21 mouse cellular contexts compared by ENCODE assay signal in genomic region chr15:32494899-32495298, GRCm38 (mm10).
"Had no signal": no experiment of that assay in that cellular context is flagged by ENCODE, and none has a peak within 500 bp of the region (broad histone marks: within the 10 kb centered on the region; RNA-seq: fewer than 3 reads in every experiment).

No protein-coding gene starts in this region.

- H3K9me3 ChIP-seq: kidney, embryonic 15.5 days; midbrain, embryonic 10.5 days; neural tube, embryonic 12.5 days; neural tube, embryonic 15.5 days; stomach, embryonic 15.5 days had no signal

- H3K27me3 ChIP-seq: kidney, embryonic 15.5 days; neural tube, embryonic 12.5 days; neural tube, embryonic 15.5 days; stomach, embryonic 15.5 days had no signal

- H3K27ac ChIP-seq: kidney, embryonic 15.5 days; left cerebral cortex, adult 2 months; liver, embryonic 14.5 days; macrophage; midbrain, embryonic 10.5 days; neural tube, embryonic 12.5 days; neural tube, embryonic 15.5 days; stomach, embryonic 15.5 days had no signal

- DNase-seq: kidney, adult 11 months; kidney, adult 8-10 months; kidney, postnatal 10 days; kidney, postnatal 36 days; layer of hippocampus, postnatal 36 days; liver, postnatal 0 days; lung, postnatal 10 days; midbrain, embryonic 14.5 days; retina, postnatal 1 day; right cerebral cortex, postnatal 25 days; spleen, adult 18-20 months; thymus, postnatal 25 days had no signal

- H3K36me3 ChIP-seq: kidney, embryonic 15.5 days; midbrain, embryonic 10.5 days; neural tube, embryonic 12.5 days; neural tube, embryonic 15.5 days; stomach, embryonic 15.5 days had no signal

- H3K9ac ChIP-seq: kidney, embryonic 15.5 days; liver, embryonic 14.5 days; liver, postnatal 0 days; neural tube, embryonic 12.5 days; neural tube, embryonic 15.5 days; stomach, embryonic 15.5 days had no signal

- ATAC-seq: liver, postnatal 0 days had no signal

- H3K4me3 ChIP-seq: kidney, embryonic 15.5 days; left cerebral cortex, adult 2 months; midbrain, embryonic 10.5 days; neural tube, embryonic 12.5 days; neural tube, embryonic 15.5 days; stomach, embryonic 15.5 days had no signal

- H3K4me1 ChIP-seq: kidney, embryonic 15.5 days; midbrain, embryonic 10.5 days; neural tube, embryonic 12.5 days; neural tube, embryonic 15.5 days; stomach, embryonic 15.5 days had no signal

- H3K4me2 ChIP-seq: kidney, embryonic 15.5 days; liver, embryonic 11.5 days; neural tube, embryonic 12.5 days; neural tube, embryonic 15.5 days; stomach, embryonic 15.5 days had no signal
